In the genomic region with DNA sequence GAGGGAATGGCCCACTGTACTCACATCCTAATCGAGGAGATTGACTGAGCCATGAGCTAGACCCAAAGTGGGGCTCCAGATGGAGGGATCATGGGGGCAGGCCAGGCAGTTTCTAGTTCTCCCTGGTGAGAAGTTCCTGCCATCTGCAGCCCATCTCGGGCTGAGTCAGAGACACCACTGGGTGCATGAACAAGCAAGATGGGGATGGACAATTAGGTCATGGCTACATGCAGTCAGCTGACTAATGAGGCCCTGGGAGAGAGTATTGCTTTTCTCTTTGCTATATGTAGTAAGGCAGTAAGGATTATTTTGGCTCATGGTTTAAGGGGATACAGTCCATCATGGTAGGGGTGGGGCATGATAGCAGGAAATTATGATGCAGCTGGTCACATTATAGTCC, we compare ENCODE assay signal across 20 mouse cellular contexts. TPM values are rescaled to one million over a fixed set of nuclear protein-coding genes. Genes with fewer than 3 reads are reported as not detected.
DNase-seq lines count a peak whose midpoint lies in the region; ATAC-seq lines count a peak whose summit lies in the region.
"Had no signal": no experiment of that assay in that cellular context is flagged by ENCODE, and none has a peak within 500 bp of the region (broad histone marks: within the 10 kb centered on the region; RNA-seq: fewer than 3 reads in every experiment).

No protein-coding gene starts in this region.

- 80% methylated on average over 2 of the region's 2 CpGs for WGBS in midbrain, embryonic 13.5 days

- H3K4me2 ChIP-seq in midbrain, embryonic 13.5 days (replicated peaks): no peak overlapping the region
- H3K4me2 ChIP-seq: embryonic facial prominence, embryonic 13.5 days; heart, embryonic 13.5 days; hindbrain, embryonic 12.5 days had no signal

- H3K27ac ChIP-seq in midbrain, embryonic 13.5 days: no peak overlapping the region
- H3K27ac ChIP-seq: embryonic facial prominence, embryonic 13.5 days; gastrocnemius, adult 2 months; heart, embryonic 13.5 days; hindbrain, embryonic 12.5 days had no signal

- no peaks in the 10 kb centered on the region for H3K36me3 ChIP-seq in midbrain, embryonic 13.5 days
- H3K36me3 ChIP-seq: embryonic facial prominence, embryonic 13.5 days; heart, embryonic 13.5 days; hindbrain, embryonic 12.5 days had no signal

- DNase-seq in adrenal gland, adult 2 months: peak; percentile 71
- no peak for DNase-seq in adrenal gland, postnatal 10 days
- peak; percentile 24 for DNase-seq in retina, postnatal 1 day
- no peak for DNase-seq in retina, embryonic 14.5 days (ENCODE audit: low spot score)
- DNase-seq in Muller cell, postnatal 12 days (ENCODE audit: inconsistent ontology term): peak; percentile 32
- DNase-seq in embryo, embryonic 10.5 days (ENCODE audit: low spot score): no peak
- DNase-seq: cerebellum, adult 11-12 months; cerebellum, adult 9-10 months; cerebellum, postnatal 25 days; gastrocnemius, adult 2 months; gastrocnemius, postnatal 36 days; heart, postnatal 4 days had no signal

- peaks cover 5% of the 10 kb centered on the region; the same call in 1 of the 2 replicates for H3K4me1 ChIP-seq in midbrain, embryonic 13.5 days (replicated peaks)

- H3K9me3 ChIP-seq in midbrain, embryonic 13.5 days: no peaks in the 10 kb centered on the region
- H3K9me3 ChIP-seq: heart, embryonic 13.5 days; hindbrain, embryonic 12.5 days had no signal

- no peak overlapping the region for H3K4me3 ChIP-seq in midbrain, embryonic 13.5 days (replicated peaks)
- H3K4me3 ChIP-seq: embryonic facial prominence, embryonic 13.5 days; gastrocnemius, adult 2 months; heart, embryonic 13.5 days; hindbrain, embryonic 12.5 days had no signal

- peaks cover 12% of the 10 kb centered on the region; the same call in 1 of the 2 replicates for H3K27me3 ChIP-seq in midbrain, embryonic 13.5 days

- ATAC-seq in midbrain, embryonic 13.5 days: no peak
- ATAC-seq: CD4-positive, CD25-positive, alpha-beta regulatory T cell, adult 4 months; forebrain, embryonic 14.5 days; inflammation-experienced regulatory T-cells, adult 6 months; intestine, postnatal 0 days had no signal

- no peak overlapping the region for H3K9ac ChIP-seq in midbrain, embryonic 13.5 days (replicated peaks)
- H3K9ac ChIP-seq: embryonic facial prominence, embryonic 13.5 days; heart, embryonic 13.5 days; hindbrain, embryonic 12.5 days had no signal

RNA-seq across cellular contexts. Expression of a gene that starts 9.8 kb away (rescaled TPM):
- total RNA-seq in adrenal gland, adult 2 months (2021): 100 to 1,000 TPM; 278 to 283 TPM
- polyA plus RNA-seq in adrenal gland, adult 2 months (2012; rRNA removed): 25.0 and 29.1 TPM in 2 replicates
- 100 to 1,000 TPM; 274 to 276 TPM for total RNA-seq in adrenal gland, postnatal 10 days (2021)
- polyA plus RNA-seq in midbrain, embryonic 13.5 days (2015; fragmentation: Nextera tagmentation; extraction: Ambion mirVana): 310 and 330 TPM in 2 replicates

Comparison
In these comparisons a context has a peak if more than half of its experiments do, and no peak if none do; other contexts are left out.
1. DNase-seq: peak in adrenal gland, adult 2 months (single experiment), retina, postnatal 1 day (single experiment) and Muller cell, postnatal 12 days (single experiment); none in adrenal gland, postnatal 10 days (single experiment), retina, embryonic 14.5 days (single experiment) and embryo, embryonic 10.5 days (single experiment).